Mouse (Mus musculus) left cerebral cortex, adult 11 months (tissue): Measurements from ENCODE around the gene Mum1l1.
"Not testable (repeated sequence)": the region's sequence is repeated elsewhere in the genome, so short reads cannot be mapped to it uniquely, and the experiment has no call there.

ENCODE experiments used
- DNase-seq: peaks from one replicate; pipeline ENCODE4 v3.0.0; 2022; ENCODE audit warnings: low spot score

The Mum1l1 gene

DNA sequence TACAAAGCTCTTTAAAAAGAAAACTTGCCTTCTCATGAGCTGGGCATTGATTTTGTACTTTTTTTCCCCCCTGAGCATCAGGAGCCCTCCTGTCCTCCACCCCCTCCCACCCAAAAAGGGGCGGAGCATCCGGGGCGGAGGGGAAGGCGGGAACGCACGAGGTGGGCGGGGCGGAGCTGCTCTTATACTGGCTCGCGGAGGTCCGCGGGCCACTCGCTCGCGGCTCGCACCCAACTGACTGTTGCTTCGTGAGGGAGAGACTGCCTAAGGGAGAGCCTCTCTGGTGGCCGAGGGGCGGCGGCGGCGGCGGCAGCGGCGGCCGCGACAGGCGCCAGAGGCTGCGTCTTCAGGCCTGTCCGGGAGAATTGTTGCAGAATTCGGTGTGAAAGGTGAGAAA is at the start of gene Mum1l1:
TSS of gene Mum1l1 (plus strand) at position 214 of the 397 bp plus-strand sequence.
- no peak for DNase-seq

GRCm38 (mm10) chrX:139178928-139179327 is 30.9 kb upstream of the Mum1l1 start, which contains the start of gene 4933428M09Rik:
Gene 4933428M09Rik, plus strand, starts transcription at chrX:139179228.
- no peak for DNase-seq

GRCm38 (mm10) chrX:139191506-139191905 is 18.3 kb upstream of the Mum1l1 start:
- DNase-seq = not testable (repeated sequence)

DNA sequence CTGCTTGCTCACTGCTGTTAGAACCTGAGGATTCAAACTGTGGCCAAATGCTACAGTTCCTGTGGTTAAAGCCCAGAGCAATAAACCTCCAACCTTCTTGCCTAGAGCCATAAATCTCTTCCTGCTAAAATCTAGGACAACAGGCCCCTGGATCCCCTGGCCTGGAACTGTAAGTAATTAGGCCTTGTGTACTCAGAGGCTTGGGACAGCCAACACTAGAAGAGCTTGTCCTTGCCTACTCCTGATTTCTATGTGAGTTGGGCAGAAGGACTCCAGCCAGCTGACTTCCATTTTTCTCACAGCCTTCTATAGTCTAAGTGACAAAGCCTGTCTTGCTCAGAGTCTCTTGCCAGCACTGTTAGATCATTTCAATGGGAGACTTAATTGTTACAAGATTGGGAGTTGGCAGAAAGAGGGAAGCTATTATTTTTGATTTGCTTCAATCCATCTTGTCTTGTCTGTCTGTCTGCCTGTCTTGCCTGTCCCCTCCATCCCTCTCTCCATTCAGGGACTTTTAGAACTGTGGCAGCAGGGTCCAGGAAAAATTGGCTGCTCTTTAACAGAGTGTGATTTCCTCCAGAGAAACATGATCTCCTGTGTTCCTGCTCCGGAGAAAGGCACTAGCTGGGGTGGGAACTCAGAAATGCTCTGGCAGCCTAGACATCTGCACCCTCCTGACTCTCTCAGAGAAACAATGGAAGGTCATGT is 15.1 kb upstream of the Mum1l1 start:
- DNase-seq = no peak

DNA sequence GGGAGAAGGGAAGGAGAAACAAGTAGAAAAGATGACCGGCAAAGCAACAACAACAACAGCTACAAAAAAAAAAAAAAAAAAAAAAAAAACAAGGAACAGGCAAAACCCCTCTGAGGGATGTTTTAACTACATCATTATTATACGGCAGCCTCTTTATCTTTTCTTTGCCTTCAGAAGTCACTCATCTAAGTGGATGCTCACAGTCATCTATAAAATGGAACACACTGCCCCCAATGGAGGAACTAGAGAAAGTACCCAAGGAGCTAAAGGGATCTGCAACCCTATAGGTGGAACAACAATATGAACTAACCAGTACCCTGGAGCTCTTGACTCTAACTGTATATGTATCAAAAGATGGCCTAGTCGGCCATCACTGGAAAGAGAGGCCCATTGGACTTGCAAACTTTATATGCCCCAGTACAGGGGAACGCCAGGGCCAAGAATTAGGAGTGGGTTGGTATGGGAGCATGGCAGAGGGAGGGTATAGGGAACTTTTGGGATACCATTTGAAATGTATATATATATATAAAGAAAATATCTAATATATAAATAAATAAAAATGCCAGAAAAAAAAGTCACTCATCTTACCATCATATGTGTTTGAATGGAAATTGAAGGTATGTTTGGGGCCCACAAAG is 532 bp upstream of the Mum1l1 start:
- DNase-seq = not testable (repeated sequence)

- DNase-seq = no peak
Observed at GRCm38 (mm10) chrX:139214765-139215164, 4.9 kb downstream of the Mum1l1 start.

DNA sequence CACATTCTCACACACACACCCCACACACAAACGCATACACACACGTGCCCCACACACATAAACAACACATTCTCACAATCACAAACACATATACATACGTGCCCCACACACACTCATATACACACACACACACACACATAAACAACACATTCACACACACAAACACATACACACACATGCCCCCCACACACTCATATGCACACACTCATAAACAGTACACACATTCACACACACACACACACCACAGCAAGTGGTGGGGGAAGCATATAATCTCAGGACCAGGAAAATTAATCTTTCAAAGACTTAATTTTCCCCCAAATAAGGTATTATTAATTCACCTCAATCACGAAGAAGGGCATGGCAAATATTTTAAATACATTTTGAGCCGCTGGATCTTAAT is 6.6 kb downstream of the Mum1l1 start:
- DNase-seq = no peak

GRCm38 (mm10) chrX:139216991-139217593 is 7.2 kb downstream of the Mum1l1 start:
- peak; percentile 18 for DNase-seq

- DNase-seq = no peak
Observed at GRCm38 (mm10) chrX:139217776-139218175, 7.9 kb downstream of the Mum1l1 start.

DNA sequence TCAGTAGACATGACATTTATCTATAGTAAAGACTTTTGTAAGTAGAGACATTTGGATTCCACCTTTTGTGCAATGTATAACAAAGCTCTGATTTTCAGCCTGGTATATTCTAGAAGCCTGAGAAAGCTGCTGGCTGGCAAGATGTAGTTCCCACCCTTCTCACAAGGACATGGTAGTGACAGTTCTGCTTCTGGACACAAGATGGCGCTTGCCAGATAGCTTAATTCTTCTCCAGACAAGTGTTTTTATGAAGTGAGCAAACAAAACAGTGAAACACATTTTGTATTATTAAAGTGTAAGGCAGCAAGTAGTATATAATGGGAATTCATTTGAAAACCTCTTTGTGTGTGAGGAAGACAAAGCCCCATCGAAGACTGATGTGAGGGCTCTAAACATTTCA is 9.2 kb downstream of the Mum1l1 start:
- DNase-seq = no peak

DNA sequence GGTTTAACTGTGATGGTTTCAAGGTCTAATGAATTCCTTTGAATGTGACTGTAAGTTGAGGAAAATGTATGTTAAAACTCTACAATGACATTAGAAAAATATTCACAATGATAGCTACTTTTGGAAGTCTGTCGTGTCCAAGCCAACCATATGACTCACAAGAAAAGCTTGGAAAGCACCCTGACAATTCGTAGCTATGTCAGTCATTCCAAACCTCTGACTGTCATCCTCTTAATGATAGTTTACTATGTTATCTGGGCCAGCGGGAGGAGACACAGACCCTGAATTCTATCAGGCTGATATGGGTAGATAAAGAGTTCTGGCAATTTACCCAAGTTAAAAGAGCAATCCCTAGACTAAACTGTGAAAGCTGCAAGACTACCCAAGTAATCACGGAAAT is 11.0 kb downstream of the Mum1l1 start:
- DNase-seq = no peak

DNA sequence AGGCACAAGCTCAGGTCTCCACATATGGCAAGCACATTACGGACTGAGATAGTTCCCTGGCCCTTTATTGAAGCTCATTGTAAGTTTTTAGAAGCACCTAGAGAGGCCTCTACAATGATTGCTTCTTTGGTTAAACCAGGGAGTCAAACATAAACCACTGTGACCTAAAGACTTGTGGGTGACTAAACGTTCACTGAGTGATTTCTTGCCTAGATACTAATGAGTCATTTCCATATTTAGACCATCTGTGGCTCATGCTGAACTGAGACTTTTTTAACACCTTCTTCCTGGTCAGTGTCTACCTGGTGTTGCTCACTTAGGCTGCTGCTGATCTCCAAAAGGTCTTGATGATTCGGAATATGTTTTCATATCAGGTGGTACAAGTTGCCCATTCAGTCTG is 12.1 kb downstream of the Mum1l1 start:
- DNase-seq = no peak

DNA sequence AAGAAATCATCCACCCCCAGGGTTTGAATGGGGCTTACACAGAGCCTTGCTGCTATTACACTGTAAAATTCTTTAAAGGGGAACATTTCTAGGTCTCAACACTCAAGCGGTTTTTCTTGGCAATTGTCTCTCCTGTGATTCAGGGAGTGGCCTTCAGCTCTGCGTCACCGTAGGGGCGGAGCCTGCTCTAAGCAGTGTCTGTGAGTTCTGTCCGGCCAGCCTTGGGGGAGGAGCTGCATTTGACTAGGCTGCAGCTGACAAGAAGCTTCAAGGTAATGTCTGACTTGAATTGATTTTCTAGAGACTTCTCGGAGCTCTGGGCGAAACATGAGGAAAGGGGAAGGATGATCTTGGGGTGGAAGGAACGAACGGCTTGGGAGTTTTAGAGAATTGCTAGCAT is 21.3 kb downstream of the Mum1l1 start:
- DNase-seq = no peak

GRCm38 (mm10) chrX:139247294-139247693 is 37.5 kb downstream of the Mum1l1 start:
- no peak for DNase-seq

DNA sequence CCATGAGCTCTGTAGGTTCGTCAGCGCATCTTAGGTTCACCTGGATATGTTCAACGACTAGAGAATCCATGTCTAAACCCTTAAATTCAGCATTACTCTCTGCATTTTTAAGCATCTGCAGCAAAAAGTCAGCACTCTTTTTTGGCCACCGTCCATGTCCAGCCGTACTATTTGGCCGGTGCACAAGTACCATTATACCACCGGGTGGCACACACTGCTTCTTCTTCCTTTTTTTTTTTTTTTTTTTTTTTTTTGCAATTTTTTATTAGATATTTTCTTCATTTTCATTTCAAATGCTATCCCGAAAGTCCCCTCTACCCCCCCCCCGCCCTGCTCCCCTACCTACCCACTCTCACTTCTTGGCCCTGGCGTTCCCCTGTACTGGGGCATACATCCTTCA is 47.2 kb downstream of the Mum1l1 start:
- DNase-seq = no peak

DNA sequence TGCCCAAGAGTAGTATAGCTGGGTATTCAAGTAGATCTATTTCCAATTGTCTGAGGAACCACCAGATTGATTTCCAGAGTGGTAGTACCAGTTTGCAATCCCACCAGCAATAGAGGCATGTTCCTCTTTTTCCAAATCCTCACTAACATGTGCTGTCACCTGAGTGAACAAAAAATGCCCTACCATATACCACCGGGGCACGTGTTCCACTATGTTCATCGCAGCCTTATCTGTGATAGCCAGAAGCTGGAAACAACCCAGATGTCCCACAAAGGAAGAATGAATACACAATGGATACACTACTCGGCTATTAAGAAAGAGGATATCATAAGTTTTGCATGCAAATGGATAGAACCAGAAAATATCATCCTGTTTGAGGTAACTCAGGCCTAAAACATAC is 72.1 kb downstream of the Mum1l1 start:
- no peak for DNase-seq
